Mouse (Mus musculus): Measurements from ENCODE around the gene Alox12e.

DNA sequence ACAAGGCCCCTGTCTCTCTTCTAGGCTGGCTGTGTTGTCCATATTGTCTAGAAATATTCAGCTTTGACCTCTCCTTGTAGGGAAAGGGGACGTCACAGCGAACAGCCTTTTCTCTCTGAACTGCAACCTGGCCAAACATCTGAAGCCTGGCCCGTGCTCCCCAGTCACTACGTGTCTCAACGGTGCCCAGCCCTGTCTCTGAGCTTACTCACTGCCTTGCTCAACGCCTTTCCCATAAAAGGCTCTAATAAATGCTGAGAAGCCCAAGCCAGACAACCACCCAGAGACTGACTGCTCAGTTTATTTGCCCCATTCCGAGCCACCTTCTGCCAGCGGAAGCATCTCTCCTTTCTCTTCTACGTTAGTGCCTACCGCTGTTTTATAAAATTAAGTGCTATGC, 34.3 kb downstream of the Alox12e start:
- TF ChIP-seq CTCF (IDR thresholded peaks at IDR 0.05; ENCODE audit: low read depth), result no peak
- no peak for TF ChIP-seq EP300 (IDR thresholded peaks at IDR 0.05; ENCODE audit: low read depth)

Data from liver, postnatal 0 days (tissue).